Mouse (Mus musculus) limb, embryonic 12.5 days (tissue): ENCODE data around the gene Olfr59. TPM values are rescaled to one million over a fixed set of nuclear protein-coding genes. Genes with fewer than 3 reads are reported as not detected.

Experiments used
- ATAC-seq: fragments of 200-750 bp; cut with Nextera tagmentation; 2 replicates; pipeline ENCODE4 v1.8.0; 2017; ENCODE audit warnings: low read depth, moderate TSS enrichment; ENCODE audit not compliant: insufficient number of reproducible peaks, insufficient read depth, low FRiP score, low TSS enrichment
- H3K27ac ChIP-seq: fragments of 300-500 bp; sonication (generic); 2 replicates; pipeline ENCODE4 v1.5.1; 2016; ENCODE audit warnings: mild to moderate bottlenecking, moderate library complexity
- H3K27me3 ChIP-seq: fragments of 300-500 bp; sonication (generic); 2 replicates; pipeline ENCODE4 v1.6.1; 2016; ENCODE audit warnings: mild to moderate bottlenecking, moderate library complexity
- H3K36me3 ChIP-seq: fragments of 300-500 bp; sonication (generic); 2 replicates; pipeline ENCODE4 v1.6.1; 2016; ENCODE audit warnings: mild to moderate bottlenecking, moderate library complexity
- H3K4me1 ChIP-seq: fragments of 300-500 bp; sonication (generic); replicated peaks from 2 replicates; pipeline ENCODE4 v1.6.1; 2016
- H3K4me2 ChIP-seq: fragments of 300-500 bp; sonication (generic); 2 replicates; pipeline ENCODE4 v1.6.1; 2016; ENCODE audit warnings: mild to moderate bottlenecking, moderate library complexity
- H3K4me3 ChIP-seq: fragments of 300-500 bp; sonication (generic); replicated peaks from 2 replicates; pipeline ENCODE4 v1.5.1; 2016; ENCODE audit warnings: mild to moderate bottlenecking
- H3K9ac ChIP-seq: fragments of 300-500 bp; sonication (generic); replicated peaks from 2 replicates; pipeline ENCODE4 v1.6.1; 2016; ENCODE audit warnings: mild to moderate bottlenecking, moderate library complexity
- H3K9me3 ChIP-seq: fragments of 300-500 bp; sonication (generic); 2 replicates; pipeline ENCODE4 v1.6.1; 2016; ENCODE audit warnings: mild to moderate bottlenecking, moderate library complexity
- WGBS: fragments of 180-500 bp; shearing (Covaris S2); methylation state at CpG from one replicate; pipeline ENCODE4 v1.1.7; 2016; 5-methylcytosine and 5-hydroxymethylcytosine counted together
- polyA plus RNA-seq: library from polyadenylated mRNA; unstranded; fragments of >200 nt; fragmentation: Nextera tagmentation; extraction: Ambion mirVana; gene quantifications from 2 replicates; pipeline ENCODE4 v1.2.1, GENCODE M21; 2016

The Olfr59 gene
- polyA plus RNA-seq, result not detected in 2 replicates

GRCm38 (mm10) chr11:74283436-74283835, at the start of gene Olfr59:
Gene Olfr59, plus strand, starts transcription at chr11:74283736.
- no peak for ATAC-seq
- Histone ChIP-seq H3K27me3 (no peaks in the 10 kb centered on the region), H3K4me2 (no peak within 1 kb of the TSS), H3K4me1 (no peaks in the 10 kb centered on the region), H3K4me3 (no peak within 1 kb of the TSS), H3K9ac (no peak within 1 kb of the TSS), H3K9me3 (peaks cover 13% of the 10 kb centered on the region; the same call in 1 of the 2 replicates), H3K36me3 (no peaks in the 10 kb centered on the region), H3K27ac (no peak within 1 kb of the TSS)
- 60% methylated on average over 2 of the region's 2 CpGs for WGBS

- Histone ChIP-seq H3K4me1 (no peaks in the 10 kb centered on the region), H3K4me3 (no peak overlapping the region), H3K9ac (no peak overlapping the region), H3K4me2 (no peak overlapping the region), H3K27me3 (no peaks in the 10 kb centered on the region), H3K9me3 (peaks cover 21% of the 10 kb centered on the region; the same call in 1 of the 2 replicates), H3K36me3 (no peaks in the 10 kb centered on the region), H3K27ac (no peak overlapping the region)
- WGBS, result 83% methylated on average over 3 of the region's 3 CpGs
- ATAC-seq, result no peak
Measured at GRCm38 (mm10) chr11:74241201-74241600, 42.3 kb upstream of the Olfr59 start.

- Histone ChIP-seq H3K4me3 (no peak within 1 kb of the TSS), H3K27ac (no peak within 1 kb of the TSS), H3K9ac (no peak within 1 kb of the TSS), H3K9me3 (peaks cover 20% of the 10 kb centered on the region; the same call in 1 of the 2 replicates), H3K4me2 (no peak within 1 kb of the TSS), H3K27me3 (no peaks in the 10 kb centered on the region), H3K36me3 (no peaks in the 10 kb centered on the region), H3K4me1 (no peaks in the 10 kb centered on the region)
- 60% methylated on average over 2 of the region's 2 CpGs for WGBS
- ATAC-seq, result no peak
Measured at GRCm38 (mm10) chr11:74259508-74259907, 24.0 kb upstream of the Olfr59 start, which contains the start of gene Olfr406. Gene Olfr406, plus strand, starts transcription at chr11:74259808.

DNA sequence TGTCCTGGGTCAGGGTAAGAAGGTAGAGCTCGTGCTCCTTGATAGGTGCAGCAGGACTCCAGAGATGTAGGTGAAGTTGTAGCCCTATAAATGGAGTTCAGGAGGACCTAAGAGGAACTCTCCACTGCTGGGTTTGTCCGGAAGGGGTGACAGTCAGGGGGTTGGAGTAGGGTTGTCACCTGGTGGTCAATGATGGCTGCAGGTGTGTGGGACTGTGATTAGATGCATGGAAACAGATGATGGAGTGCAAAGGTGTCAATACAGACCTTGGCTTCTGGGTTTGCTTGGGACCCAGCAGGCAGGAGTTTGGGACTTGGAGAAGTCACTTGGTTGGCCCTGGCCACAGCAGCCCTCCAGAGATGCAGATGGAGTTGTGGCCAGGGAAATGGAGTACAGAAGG, 3.7 kb downstream of the Olfr59 start:
- Histone ChIP-seq H3K9me3 (0 out of 2 replicates have a peak, but pooled peaks cover 6% of the 10 kb centered on the region), H3K27ac (no peak overlapping the region), H3K4me2 (no peak overlapping the region), H3K4me3 (no peak overlapping the region), H3K4me1 (no peaks in the 10 kb centered on the region), H3K36me3 (no peaks in the 10 kb centered on the region), H3K9ac (no peak overlapping the region), H3K27me3 (no peaks in the 10 kb centered on the region)
- no peak for ATAC-seq
- 81% methylated on average over 2 of the region's 2 CpGs for WGBS

DNA sequence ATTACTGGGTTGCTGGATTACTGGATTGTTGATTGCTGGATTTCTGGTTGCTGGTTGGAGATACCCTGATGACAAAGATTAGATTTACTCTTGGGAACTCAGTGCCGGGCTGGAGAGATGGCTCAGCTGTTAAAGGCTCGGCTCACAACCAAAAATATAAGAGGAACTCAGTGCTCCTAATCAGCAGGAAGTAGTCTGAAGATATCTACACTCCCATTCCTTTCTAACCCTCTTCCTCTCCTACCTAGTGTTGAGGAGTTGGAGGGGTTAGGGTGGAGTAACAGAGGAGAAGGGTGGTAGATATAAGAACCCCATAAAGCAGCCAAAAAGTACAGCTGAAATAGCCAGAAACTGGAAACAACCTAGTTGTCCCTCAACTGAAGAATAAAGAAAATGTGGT, 42.5 kb downstream of the Olfr59 start:
- Histone ChIP-seq H3K27me3 (no peaks in the 10 kb centered on the region), H3K9me3 (no peaks in the 10 kb centered on the region), H3K9ac (no peak overlapping the region), H3K4me1 (no peaks in the 10 kb centered on the region), H3K4me2 (no peak overlapping the region), H3K4me3 (no peak overlapping the region), H3K36me3 (no peaks in the 10 kb centered on the region), H3K27ac (no peak overlapping the region)
- 74% methylated on average over 2 of the region's 2 CpGs for WGBS
- no peak for ATAC-seq

GRCm38 (mm10) chr11:74328781-74329180, 45.2 kb downstream of the Olfr59 start:
- H3K4me2 ChIP-seq, result no peak overlapping the region
- H3K36me3 ChIP-seq, result no peaks in the 10 kb centered on the region
- no peaks in the 10 kb centered on the region for H3K9me3 ChIP-seq
- no peak overlapping the region for H3K4me3 ChIP-seq
- ATAC-seq, result no peak
- no peak overlapping the region for H3K27ac ChIP-seq
- H3K4me1 ChIP-seq, result no peaks in the 10 kb centered on the region
- no peaks in the 10 kb centered on the region for H3K27me3 ChIP-seq
- no peak overlapping the region for H3K9ac ChIP-seq

DNA sequence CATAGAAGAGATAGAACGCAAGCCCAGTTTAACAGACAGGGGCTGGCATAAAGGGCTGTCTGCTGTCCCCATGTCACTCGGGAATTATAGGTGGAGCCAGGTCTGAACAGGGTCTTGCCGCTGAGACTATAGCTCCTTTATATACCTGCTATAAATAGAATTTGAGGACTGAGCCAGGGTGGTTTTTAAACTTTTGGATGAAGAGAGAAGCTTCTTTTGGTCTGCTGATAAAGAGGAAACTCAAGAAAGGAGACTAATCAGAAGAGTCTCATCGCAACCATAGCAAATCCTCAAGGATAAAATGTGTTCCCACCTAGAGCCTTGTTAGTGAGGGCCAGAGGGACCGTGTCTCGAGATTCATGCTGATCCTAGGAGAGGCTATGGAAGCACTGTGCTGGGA, 54.4 kb downstream of the Olfr59 start, which contains the start of gene Olfr410:
Gene Olfr410 (minus strand): TSS at position 101 of the 400 bp plus-strand sequence.
- ATAC-seq, result no peak
- Histone ChIP-seq H3K4me3 (no peak within 1 kb of the TSS), H3K27ac (no peak within 1 kb of the TSS)

More for the DNA sequence above, 54.4 kb downstream of the Olfr59 start, which contains the start of gene Olfr410:
- Histone ChIP-seq H3K9ac (no peak within 1 kb of the TSS), H3K36me3 (no peaks in the 10 kb centered on the region), H3K27me3 (no peaks in the 10 kb centered on the region), H3K9me3 (no peaks in the 10 kb centered on the region; the same call in 1 of the 2 replicates), H3K4me2 (no peak within 1 kb of the TSS), H3K4me1 (no peaks in the 10 kb centered on the region)
- 75% methylated on average over 6 of the region's 6 CpGs for WGBS

Other genes with a start within 250 kb of the Olfr59 start
- not detected in 2 replicates for gene Olfr139, start 227.2 kb upstream of the Olfr59 start, polyA plus RNA-seq
- gene Olfr399, start 227.1 kb upstream of the Olfr59 start, polyA plus RNA-seq, result not detected in 2 replicates
- not detected in 2 replicates for gene Zfp616, start 213.8 kb upstream of the Olfr59 start, polyA plus RNA-seq
- not detected in 2 replicates for gene Olfr401, start 170.0 kb upstream of the Olfr59 start, polyA plus RNA-seq
- not detected in 2 replicates for gene Olfr402, start 130.2 kb upstream of the Olfr59 start, polyA plus RNA-seq
- not detected in 2 replicates for gene Olfr403, start 97.5 kb upstream of the Olfr59 start, polyA plus RNA-seq
- not detected in 2 replicates for gene Olfr43, start 72.4 kb upstream of the Olfr59 start, polyA plus RNA-seq
- not detected in 2 replicates for gene Olfr406, start 23.9 kb upstream of the Olfr59 start, polyA plus RNA-seq
- gene Olfr410, start 54.3 kb downstream of the Olfr59 start, polyA plus RNA-seq, result not detected in 2 replicates
- not detected in 2 replicates for gene Olfr411, start 68.9 kb downstream of the Olfr59 start, polyA plus RNA-seq
- not detected in 2 replicates for gene Olfr412, start 78.3 kb downstream of the Olfr59 start, polyA plus RNA-seq